Mouse (Mus musculus) kidney, adult 8-10 months (tissue): ENCODE results near the gene Rgcc.

Experiments
- DNase-seq, 2 experiments: peaks; one replicate each; pipeline ENCODE4 v3.0.0; 2022

Rgcc gene

DNA sequence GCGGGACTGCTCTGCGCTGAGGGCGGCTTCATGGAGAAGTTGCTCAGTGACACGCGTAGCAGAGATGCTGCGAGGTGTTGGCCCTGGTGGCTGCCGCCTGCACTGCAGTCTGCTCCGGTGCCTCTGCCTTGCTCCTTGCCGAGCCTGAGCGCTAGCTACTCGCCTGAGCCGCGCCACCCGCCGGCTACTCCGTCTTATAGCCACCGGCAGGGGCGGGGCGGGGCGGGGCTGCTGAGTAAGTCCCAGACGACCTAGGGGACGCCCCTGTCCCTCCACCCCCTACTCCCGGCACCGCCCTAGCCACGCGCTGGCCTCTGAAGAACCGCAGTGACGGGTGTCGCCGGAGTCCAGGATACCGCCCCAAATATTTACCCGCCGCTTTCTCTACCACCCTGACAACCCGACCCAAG is at the start of gene Rgcc:
Rgcc (minus strand) TSS at position 180 of the 410 bp plus-strand sequence.
- DNase-seq, result peak; percentile 93 to 96

DNA sequence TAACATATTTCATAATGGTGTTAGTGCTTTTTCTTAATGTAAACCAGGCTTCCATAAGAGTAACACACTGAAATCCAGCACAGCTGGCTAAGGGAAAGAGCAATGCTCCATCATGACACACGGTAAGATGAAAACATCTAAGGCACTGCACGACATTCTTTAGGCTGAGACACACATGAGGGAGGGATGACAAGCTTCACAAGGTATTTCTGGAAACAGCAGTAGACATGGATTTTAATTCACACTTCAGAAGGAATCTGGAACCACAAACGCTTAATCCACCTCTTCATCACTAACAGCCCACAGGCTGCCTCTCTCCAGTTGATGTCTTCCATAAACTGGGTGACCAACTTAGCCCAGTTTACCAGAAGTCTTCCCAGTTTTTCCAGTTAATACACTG is 44.9 kb upstream of the Rgcc start:
- no peak for DNase-seq

DNA sequence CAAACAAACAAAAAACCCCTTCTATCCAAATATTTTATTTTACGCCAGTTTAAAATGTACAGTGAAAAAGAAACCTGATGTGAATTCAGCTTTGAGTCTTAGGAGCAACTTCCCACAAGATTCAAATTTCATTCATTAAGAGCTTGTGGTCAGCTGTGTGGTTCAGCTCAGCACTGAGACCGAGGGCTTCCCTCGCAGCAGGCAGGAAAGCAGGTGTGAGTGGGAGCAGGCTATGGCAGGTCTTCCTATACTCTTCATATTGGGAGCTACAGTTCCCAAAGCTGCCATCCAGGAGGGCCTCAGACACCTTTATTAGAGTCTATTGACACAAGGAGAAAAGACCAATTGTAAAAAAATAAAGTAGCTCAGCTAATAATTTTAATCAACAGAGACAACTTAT is 34.2 kb upstream of the Rgcc start:
- DNase-seq, result no peak

DNA sequence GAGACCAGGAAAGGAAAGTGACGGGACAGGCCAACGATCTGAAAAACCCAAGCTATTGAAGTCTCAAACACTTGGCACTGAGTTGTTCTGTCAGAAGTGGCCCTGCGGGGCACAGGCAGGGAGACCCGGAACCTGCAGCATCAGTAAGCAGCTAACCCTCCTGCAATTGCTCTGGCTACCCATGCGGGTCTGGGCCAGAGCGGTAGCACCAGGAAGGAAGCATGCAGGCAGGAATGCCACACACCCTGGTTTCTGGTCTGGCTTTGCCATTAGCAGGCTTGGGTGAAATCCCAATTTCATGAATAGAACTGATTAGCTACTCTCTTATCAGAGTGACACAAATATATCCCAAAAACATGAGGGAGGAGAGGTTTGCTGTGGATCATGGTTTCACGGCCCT is 30.5 kb upstream of the Rgcc start:
- DNase-seq, result no peak

DNA sequence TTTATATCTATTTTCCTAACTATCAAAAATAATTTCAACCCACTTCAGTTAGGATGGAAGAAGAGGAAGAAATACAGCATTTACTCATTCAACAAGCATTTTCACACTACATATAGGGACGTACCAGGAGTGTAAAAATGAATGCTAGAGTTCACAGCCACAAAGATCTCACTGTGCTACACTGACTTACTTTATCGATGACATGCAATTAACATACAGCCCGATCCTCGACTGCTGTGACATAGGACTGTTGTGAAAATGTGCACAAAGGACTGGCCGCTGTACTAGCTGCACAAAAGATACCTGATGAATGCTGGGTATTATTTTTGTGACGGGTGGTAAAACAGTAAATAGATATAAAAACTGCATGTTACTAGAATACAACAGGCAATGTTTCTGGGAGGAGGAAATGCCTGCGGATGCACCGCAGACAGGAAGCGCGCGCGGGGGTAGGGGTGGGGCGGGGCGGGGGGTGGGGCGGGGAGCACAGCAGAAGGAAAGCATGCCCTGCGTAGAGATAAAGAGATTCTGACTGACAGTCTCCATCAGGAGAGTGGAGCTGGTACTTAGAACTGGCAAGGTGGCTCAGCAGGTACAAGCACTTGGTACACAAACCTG is 29.6 kb upstream of the Rgcc start:
- DNase-seq, result no peak

DNA sequence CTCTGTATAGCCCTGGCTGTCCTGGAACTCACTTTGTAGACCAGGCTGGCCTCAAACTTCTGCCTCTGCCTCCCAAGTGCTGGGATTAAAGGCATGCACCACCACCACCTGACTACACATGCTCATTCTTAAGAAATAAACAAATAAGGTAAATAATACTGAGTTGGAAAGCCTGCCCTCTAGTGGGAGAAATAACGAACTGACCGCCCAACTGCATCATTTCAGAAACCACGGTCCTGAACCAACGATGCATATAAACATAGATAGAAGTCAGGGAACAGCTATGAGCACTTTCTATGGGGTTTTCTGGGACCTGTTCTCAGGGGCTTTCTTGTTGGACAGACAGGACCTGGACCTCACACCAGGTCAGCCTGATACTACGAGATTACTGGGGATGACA is 25.6 kb upstream of the Rgcc start:
- DNase-seq, result peak; percentile 24 to 47

DNA sequence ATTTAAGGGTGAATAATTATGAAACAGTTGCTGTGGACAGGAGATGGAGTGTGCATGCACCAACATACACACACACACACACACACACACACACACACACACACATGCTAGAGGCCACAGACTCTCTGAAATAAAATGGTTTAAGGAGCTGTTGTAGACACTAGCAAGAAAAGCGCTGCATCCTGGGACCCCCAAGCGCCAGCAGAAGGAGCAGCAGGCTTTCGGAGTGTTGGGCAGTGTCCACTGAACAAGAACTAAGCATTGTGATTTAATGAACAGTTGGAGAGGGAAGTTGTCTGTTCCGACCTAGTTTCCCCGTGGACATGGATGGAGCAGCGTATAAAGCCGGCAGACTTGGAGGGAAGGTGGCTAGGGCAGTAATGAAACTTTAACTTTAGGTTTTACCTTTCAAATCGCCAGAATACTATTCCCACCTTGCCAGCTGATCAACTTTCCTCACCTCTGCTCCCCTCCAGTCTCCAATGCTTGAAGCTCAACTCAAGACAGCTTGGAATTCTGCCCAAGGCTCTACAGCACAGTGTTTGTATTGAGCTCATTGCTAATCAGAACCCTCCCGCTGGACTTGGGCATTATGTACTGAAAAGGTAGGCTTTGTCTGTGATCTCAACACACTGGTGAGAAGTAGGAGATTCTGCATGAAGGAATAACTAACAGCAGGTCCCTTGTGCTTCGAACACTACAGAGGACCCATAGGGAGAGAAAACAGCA is 22.8 kb upstream of the Rgcc start:
- DNase-seq, result no peak

DNA sequence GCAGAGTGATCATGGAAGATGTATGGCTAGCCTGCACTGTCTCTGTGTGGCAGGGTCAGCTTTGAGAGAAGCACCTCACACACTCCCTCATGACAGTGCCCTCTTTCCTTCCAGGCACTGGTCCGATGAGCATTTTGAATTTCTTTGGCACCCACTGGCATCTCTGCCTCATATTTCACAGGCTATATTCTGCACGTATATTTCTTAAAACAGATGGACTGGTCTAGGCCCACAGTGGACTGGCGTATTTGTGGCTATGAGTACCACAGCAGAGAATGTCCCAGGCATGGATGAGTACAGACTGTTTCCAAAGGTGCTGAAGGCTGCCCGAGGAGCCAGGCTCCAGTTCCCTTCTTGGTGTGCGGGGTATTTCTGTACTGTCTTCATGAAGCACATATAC is 20.4 kb upstream of the Rgcc start:
- no peak for DNase-seq

DNA sequence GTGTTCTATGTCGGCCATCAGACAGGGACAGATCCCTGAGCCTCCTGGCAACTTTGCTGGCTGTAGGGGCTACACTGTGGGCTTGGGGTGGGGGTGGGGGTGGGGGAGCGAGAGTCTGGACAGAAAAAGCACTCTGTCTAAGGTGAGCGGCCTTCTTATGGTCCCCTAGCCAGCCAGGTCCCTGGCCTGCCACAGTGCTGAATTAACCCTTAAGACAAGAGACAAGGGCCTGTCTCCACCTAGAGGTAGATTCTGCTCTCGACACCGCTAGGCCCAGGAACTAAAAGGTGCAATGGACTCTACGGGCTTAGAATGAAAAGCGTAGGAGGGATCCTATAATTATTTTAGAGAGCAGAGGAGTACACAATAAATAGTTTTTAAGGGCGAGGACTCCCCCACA is 19.7 kb upstream of the Rgcc start:
- DNase-seq, result peak in 1 of 2 experiments; percentile 31

DNA sequence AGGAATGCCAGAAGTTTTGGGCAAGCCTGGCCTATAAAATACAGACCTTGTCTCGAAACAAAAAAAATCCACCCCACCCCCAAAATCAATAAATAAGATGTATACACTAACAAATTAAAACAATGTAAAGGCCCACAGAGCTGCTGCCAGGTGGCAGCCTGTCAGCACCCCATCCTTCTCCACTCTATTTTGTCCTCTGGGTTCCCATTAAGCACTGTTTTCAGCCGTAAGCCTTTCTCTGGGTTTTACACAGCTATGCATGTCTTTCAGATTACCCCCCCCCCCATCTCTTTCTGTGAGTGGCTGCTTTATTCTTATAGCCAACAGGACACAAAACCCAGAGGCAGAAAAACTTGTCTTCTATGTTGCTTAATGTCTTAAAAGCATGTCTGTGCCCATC is 16.2 kb upstream of the Rgcc start:
- DNase-seq, result no peak

DNA sequence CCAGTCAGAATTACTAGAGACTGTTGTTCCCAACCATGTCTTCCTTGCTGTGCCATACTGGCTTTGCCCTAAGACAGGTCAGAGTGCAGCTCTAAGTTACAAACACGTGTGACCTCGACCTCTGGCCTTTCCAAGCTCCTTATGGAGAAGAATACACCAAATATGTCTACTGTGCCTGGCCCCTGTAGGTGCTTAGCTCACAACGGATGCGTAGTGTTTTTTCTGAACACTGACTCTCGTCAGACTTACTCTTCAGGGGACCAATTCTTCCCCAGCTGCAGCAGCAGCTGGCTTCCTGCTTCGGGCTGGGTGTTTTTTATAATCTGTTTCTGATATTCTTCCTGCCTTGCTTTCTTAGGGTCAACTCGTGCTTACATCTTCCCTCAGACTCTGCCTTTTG is 14.4 kb upstream of the Rgcc start:
- DNase-seq, result no peak

DNA sequence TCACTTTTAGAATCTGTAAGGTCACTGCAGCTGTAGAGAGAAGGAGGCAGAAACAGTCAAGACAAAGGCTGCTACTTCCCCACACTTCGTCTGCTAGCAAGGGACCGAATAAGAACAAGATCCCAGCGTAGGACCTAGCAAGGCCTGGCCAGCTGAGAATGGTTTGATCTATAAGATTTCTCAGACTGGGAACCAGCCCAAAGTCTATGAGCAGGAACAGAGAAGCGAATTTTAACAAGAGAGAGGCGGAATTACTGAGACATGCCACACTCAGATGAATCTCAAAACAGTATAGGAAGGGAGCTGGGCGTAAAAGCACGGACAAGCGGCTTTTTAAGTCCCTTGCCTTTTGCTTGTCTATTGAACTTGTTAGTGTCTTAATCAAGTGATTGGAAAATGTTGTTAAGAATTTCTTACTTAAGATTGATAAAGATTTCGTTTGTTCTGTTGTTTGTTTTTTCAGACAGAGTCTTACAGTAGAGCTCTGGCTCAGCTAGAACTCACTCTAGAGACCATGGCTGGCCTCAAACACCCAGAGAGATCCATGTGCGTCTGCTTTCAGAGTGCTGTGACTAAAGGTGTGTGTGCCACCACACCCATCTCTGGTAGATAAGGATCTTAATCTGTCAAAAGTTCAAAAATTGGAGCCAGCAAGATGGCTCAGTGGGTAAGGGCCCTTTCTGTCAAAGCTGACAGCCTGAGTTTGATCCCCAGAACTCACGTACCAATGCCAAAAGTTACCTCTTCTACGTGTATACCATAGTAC is 13.0 kb upstream of the Rgcc start:
- no peak for DNase-seq

DNA sequence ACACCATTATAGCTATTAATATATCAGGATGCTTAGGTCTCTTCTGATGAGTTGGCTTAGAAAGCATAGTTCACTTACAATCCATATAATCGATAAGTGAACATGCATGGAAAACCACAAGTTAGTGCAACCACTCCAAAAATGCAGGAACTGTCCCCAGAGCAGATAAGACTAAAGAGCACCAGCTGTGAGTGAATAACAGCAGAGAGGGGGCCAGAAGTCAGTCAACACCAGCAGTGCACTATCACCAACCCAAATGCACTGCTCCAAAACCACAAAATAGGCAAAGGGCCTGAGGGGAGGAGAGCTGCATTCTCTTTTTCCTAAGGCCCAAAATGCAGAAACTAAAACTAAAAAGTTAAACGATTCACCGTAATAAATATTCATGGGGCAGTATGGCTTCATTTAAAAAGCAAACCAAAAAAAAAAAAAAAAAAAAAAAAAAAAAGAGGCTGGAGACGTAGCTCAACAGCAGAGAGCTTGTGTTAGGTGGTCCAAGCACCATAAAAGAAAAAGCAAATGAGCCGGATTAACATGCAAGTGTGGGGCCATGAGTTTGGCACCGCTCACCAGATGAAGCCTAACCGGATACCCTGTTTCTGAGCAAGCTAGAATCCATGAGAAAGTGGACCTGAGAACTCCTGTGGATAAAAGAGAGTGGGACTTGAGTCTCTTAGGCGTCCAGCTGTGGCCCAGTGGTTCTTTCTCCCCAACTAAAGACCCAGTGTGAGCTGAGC is 12.2 kb upstream of the Rgcc start:
- no peak for DNase-seq

DNA sequence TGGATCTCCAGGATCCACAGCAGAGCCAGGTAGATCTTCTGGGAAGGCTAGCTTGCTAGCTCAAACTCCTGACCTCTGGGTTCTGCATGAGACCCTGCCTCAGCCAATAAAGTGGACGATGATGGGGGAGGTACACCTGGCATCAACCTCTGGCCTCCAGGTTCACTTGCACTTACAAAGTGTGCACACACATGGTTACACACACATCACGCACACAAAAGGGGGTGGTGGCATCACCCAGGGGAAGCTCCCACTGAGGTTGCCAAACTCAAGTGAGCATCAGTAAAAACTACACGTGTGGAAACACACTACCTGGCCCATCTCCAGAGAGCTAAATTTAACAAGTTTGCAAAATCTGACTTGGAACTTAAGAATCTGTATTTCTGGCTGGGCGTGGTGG is 11.3 kb upstream of the Rgcc start:
- DNase-seq, result no peak

DNA sequence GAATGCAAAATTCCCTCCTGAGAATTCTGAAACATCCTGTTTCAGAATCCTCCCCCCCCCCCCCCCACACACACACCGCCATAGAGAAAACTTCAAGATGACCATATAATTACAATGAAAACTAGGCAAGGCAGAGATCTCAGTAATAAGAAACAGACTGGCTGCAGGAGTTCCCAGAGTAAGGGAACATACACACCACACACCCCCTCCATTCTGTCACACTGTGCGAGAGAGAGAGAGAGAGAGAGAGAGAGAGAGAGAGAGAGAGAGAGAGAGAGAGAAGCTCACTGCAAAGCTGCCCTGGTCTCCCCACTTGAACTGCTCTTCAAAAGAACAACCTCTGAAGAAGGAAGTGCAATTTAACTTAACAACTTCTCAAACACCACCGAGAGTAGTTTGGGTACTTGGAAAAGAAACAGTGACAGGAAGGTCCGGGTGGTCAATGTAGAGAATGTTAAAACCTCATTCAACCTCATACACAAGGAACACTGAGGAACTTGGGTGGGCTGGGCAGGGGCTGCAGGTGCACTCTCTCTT is 10.5 kb upstream of the Rgcc start:
- no peak for DNase-seq

DNA sequence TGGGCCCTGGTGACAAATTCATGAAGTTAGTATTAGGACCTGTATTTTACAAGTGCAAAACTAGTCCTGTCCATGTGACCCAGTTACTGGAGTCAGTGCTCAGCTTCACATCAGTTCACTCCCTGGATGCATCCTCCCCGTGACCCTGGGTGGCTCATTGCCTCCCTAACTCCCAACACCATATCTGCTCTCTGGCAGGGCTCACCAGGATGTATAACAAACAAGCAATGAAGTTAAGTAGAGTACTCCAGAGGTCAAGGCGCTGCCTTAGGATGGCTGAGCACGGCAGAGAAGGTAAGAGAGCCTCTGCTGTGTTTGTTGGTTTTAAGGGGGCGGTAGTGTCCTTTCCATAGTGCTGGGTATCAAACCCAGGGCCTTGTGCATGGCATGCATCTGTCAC is 7.7 kb upstream of the Rgcc start:
- no peak for DNase-seq

DNA sequence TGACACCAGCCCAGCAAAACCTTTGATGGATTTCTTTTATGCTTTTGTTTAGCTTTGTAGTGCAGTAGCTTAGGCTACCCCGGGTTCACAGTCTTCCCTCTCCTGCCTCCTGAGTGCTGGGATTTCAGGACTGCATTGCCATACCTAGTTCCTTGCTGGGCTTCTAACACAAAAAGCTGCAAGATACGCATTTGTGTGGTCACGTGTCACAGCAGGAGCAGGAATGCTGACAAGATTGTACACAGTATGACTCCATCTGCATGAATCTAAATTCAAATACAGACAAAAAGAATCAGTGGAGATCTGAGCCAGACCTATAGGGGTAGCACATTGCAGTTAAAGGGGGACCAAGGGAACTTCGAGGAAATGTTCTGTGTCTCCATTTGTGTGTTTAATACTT is 6.9 kb upstream of the Rgcc start:
- no peak for DNase-seq

DNA sequence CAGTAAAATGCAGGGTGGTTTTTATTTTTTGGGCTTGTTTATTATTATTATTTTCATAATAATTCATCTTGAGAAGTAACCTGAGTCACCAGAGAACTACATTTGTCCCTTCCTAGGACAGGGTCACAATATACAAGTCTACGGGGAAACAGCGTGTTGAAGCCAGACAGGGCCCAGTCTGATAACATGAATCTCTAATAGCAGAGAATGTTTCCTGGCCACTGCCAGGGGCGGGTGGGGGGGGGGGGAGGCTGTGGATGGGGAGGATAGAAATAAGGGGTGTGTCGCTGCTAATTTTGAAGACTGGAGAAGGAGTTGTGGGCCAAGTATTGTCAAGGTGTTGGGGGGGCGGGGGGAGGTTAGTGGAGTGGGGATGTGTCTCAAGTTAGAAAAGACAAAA is 6.5 kb upstream of the Rgcc start:
- no peak for DNase-seq

DNA sequence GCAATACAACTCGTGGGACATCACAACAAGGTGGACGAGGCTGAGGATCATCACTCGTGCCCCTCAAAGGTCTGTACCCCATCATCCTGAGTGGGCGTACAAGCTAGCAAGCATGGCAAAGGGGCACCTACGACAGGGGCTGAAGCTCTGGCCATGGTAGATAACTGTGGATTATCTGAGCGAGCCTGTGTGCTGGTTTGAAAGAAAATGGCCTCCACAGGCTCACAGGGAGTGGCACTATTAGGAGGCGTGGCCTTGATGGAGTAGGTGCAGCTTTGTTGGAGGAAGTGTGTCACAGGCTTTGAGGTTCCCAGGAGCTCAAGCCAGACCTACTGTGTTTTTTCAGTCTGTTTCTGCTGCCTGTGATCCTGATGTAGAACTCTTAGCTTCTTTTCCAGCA is 5.7 kb upstream of the Rgcc start:
- no peak for DNase-seq

DNA sequence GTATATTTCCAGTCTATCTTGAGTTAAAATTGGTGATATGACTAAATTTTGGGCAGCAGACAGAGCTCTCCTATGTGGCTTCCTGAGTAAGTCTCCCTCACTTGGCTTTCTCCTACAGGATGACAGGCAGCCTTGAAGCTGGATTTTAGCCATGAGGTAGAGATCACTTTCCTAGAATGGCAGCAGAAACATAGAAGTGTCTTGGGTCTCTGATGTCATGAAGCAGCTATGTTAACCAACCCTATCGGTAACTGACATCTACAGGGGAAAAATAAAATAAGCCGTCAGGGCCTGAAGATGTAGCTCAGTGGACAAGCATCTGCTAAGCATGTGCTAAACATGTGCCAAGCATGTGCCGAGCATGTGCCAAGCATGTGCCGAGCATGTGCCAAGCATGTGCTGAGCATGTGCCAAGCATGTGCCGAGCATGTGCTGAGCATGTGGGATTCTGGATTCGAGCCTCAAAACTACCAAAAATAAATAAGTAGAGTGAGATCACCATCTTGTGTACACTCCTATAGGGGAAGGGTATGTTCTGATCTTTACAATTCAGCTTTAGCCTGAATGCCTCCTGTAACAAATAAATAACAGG is 3.5 kb upstream of the Rgcc start:
- DNase-seq, result no peak

DNA sequence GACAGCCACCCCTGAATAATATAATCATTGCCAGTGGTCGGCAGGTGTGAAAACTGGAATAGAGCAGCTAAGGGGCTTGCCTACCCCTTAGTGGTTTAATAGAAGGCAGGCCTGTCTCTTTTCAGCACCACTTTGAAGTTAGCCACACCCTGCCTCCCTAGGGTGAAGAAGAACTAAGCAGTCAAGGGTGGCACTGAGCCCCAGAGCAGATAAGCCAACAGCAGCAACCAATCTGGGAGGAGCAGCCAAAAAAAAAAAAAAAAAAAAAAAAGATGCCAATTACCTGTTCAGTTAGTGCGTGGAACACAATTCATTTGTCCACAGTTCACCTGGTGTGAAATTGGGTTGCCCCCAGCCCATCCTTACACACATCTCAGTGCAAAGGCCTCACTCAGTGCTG is 1.7 kb upstream of the Rgcc start:
- DNase-seq, result no peak

DNA sequence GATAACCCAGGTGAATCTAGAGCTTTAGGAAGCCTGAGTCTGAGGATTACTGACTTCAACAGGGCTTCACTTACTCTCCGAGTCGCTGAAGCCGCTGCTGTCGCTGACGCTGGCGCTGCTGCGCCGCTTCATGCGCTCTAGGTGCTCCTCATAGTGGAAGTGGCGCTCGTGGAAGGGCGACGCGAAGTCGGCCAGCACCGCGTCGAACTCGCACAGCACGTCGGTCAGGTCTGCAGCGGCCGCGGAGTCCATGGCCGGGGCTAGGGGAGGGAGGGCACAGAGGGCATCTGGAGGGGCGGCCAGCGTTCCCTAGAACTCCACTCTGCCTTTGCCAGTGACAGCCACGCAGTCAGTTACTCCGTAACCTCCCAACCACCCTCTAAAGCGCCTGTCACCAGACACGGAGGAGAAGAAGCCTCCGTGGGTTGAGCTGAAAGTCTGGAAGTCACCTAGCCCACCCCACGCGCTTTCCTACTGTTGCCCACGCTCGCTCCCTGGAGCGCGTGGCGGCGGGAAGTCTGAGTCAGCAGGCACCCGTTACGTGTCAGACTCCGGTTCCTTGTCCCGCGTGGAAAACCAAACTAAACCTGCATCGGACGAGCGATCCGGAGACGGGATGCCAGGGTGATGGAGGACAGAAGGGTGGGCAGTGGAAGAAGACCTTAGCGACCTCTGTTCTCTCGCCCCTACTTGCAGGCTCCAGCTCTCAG is 649 bp downstream of the Rgcc start:
- no peak for DNase-seq
